Mouse (Mus musculus) gastrocnemius, adult 2 months (tissue): ENCODE data around the gene Vtcn1. TPM values are rescaled to one million over a fixed set of nuclear protein-coding genes. Genes with fewer than 3 reads are reported as not detected.
A peak's percentile ranks its signal among the peaks of the same experiment; 100 is the strongest.

Experiments used
- DNase-seq: peaks from one replicate; pipeline ENCODE4 v3.0.0; 2022
- H3K27ac ChIP-seq: fragments of 200-600 bp; 2 replicates; pipeline ENCODE4 v1.8.1; 2022; ENCODE audit warnings: mild to moderate bottlenecking
- H3K4me3 ChIP-seq: fragments of 200-600 bp; 2 replicates; pipeline ENCODE4 v1.8.1; 2022; ENCODE audit warnings: mild to moderate bottlenecking, moderate library complexity
- CTCF ChIP-seq: fragments of 200-600 bp; IDR thresholded peaks from 2 replicates; pipeline ENCODE4 v1.8.1; 2022; ENCODE audit warnings: antibody characterized with exemption, mild to moderate bottlenecking, moderate library complexity
- intact Hi-C: fragments of 180-260 bp; cut with DNase I; formaldehyde crosslinking; loops from one replicate; pipeline ENCODE4 v1.15.1; 2025
- total RNA-seq, 2 experiments: library from RNA; stranded (reverse); gene quantifications; 2 replicates each; pipeline ENCODE4 v1.2.3; 2021

Vtcn1 gene
- total RNA-seq, 2 experiments from 2014 or later: 0.28 TPM; not detected in 1

DNA sequence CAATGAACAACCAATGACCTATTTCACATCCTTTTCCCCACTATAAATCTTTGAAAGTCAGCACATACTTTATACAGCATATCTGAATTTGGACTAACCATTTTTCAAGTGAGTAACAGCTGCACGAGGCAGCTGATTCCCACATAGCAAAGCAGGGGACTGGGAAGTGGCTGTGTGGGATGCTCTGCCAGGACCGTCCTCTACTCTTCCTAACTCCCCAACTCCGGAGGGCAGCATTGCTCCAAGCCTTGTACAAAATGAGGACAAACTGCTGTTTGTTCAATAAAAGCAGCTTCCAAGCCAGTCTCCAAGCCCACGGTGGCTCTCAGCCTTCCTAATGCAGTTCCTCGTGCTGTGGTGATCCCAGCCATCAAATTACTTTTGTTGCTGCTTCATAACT lies 85.4 kb downstream of the Vtcn1 start:
- TF ChIP-seq CTCF: no peak
- intact Hi-C loops: no loop called here
- H3K27ac ChIP-seq: no peak overlapping the region

DNA sequence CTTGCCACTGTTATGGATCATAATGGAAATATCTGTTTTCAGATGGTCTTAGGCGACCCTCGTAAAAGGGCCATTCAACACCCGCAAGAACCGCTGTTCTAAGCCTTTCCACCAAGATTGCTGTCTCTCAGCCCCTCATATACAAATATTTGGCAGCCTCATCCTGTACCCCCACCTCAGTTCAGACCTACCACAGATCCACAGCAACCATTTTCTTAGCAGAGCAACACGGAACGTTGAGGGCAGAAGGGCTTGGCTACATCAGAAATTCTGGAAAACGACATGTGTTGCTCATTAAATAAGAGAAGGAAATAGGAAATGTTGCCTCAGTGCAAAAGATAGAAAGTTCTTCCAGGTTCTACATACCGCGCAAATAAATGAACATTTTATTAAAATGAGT lies 85.8 kb downstream of the Vtcn1 start:
- H3K4me3 ChIP-seq: no peak overlapping the region
- intact Hi-C loops: no loop called here
- no peak overlapping the region for H3K27ac ChIP-seq
- TF ChIP-seq CTCF: no peak
- DNase-seq: no peak

More for the DNA sequence above, 85.4 kb downstream of the Vtcn1 start:
- DNase-seq: no peak
- no peak overlapping the region for H3K4me3 ChIP-seq

DNA sequence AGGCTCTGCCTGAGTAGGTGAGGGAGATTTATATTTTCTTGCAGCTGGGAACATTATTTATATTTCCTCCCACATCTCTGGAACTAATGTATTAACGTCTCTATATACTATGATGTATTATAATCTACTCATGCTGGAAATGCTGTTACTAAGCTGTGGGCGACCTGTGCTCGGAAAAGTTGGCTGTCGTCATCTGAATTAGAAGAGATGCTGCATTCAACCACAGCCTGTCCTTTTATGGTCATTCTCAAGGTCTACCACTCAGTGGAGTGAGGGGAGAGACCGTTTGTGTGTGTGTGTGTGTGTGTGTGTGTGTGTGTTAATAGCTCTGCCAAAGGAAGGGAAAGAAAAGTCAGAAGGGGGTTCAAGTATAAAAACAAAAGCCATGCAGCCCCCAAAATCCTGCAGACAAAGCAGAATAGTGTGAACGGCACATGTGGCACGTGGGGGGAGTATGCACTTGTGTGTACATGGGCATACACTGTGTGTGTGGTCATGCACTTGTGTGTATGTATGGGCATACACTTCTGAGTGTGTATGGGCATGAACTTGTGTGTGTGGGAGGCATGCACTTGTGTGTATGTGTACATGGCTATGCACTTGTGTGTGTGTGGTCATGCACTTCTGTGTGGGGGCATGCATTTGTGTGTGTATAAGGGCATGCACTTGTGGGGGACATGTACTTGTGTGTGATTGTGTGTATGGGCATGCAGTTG lies 86.4 kb downstream of the Vtcn1 start:
- no peak for DNase-seq
- intact Hi-C loops: no loop called here
- TF ChIP-seq CTCF: no peak
- Histone ChIP-seq H3K4me3 (no peak overlapping the region), H3K27ac (no peak overlapping the region)

DNA sequence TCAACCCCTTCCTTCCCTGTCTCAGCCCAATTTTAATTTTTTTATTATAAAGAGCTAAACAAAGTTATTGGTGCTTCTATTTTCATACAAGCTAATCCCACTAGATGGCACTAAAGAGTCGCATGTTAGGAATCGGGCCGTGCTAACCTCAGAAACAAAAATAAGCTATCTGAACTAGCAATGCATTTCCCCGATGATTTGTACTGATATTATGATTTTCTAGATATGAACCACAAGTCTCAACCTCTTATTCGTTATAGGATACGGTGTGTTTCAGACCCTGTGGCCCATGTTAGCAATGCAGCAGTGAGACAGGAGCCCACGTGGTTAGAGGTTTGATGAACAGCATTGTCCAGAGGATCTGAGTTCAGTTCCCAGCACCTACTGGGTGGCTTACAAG lies 91.6 kb downstream of the Vtcn1 start:
- intact Hi-C loops: no loop called here
- peak; percentile 76 for TF ChIP-seq CTCF
- no peak overlapping the region for H3K27ac ChIP-seq
- no peak for DNase-seq
- 0 out of 2 replicates have a peak overlapping the region, but pooled peaks have one; percentile 25 for H3K4me3 ChIP-seq

DNA sequence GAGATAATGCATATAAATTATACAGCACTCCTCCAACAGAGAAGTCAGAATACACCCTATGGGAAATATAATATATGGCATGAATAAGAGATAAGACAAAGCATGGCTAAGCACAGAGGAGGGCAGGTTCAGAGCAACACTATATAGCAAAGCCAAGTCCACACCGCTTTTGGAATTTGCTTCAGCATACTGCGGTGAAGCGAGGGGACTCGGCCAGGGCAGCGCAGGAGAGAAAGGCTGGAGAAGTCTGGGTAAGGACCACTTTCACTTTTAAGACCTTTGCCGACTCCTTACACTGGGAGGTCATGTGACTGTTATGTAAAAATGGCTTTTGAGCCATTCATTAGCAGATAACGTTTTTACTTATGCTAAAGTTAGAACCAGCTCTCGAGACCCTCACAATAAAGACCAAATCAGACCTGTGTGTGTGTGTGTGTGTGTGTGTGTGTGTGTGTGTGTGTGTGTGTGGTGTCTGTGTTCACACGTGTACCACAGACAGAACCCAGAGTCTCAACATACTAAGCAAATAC lies 95.4 kb downstream of the Vtcn1 start:
- intact Hi-C loops: loop anchor here (5.0 to 10.0 kb wide), 3 partner anchors 47 to 684 kb away; partner anchors contain the start of genes Atp1a1 and Ttf2
- TF ChIP-seq CTCF: no peak
- Histone ChIP-seq H3K27ac (no peak overlapping the region), H3K4me3 (no peak overlapping the region)
- DNase-seq: no peak

DNA sequence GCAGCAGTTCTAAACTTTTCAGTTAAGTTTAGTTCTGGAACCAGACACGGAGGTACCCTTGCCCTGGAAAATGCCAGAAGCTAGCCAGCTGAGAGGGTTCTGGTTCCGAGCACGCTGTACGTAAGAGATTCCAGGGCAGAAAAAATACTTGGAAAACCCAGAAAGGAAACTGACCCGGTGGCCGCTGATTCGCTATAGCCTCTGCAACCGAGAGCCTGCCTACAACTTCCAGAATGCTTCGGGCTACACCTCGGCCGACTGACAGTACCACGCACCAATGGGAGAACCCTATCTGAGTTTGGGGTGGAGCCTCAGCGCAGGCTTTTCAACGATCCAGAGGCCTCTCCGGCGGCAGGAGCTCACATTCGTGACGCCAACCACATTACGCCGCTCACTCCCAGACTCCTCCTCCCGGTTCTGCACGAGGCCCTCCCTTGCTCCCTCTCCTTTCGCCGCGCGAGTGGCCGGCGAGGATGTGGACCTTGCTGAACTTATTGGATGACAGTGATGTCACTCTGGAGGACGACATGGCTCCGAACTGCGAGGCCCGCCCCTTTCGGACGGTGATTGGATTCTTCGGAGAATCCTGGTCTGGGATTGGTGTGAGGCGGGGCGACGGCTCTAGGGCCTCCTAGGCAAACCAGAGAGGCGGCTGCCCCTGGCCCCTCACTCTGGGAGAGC lies 96.7 kb downstream of the Vtcn1 start, which contains the start of gene Trim45:
Trim45 (plus strand) TSS at position 378 of the 681 bp plus-strand sequence.
- Histone ChIP-seq H3K4me3 (peak within 1 kb of the TSS; percentile 81), H3K27ac (peak within 1 kb of the TSS; percentile 92)
- intact Hi-C loops: loop anchor here (5.0 to 10.0 kb wide), 3 partner anchors 45 to 683 kb away; partner anchors contain the start of genes Atp1a1 and Ttf2
- DNase-seq: peak; percentile 98
- no peak for TF ChIP-seq CTCF

DNA sequence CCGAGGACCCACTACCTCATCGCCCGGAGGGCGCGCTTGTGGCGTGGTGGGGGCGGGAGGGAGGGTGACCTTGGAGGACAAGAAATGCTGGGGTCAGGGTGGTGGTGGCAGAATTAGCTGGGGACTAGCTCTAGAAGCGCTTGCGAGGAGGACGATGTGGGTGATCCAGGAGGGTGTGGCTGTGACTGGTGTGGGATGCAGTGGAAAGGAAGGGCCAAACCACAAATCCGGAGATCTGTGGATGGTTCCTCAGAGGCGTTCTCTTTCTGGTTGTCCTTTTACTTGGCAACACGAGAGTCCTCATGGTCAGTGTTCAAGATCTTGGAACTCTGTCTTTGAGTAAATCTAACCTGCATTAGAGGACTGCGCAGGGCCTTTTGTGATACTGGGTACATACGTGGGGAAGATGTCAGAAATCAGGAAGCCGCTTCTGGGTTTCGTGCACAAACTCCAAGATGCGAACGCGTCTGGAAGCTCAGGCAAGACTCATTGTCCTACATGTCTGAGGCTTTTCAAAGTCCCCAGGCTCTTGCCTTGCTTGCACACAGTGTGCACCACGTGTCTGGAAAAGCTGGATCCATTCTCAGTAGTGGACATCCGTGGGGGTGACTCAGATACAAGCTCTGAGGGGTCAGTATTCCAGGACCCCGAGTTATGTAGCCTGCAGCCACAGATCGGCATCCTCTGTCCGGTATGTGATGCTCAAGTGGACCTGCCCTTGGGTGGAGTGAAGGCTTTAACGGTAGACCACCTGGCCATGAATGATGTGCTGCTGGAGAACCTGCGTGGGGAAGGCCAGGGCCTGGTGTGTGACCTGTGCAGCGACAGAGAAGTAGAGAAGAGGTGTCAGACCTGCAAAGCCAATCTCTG lies 97.5 kb downstream of the Vtcn1 start:
- intact Hi-C loops: loop anchor here (5.0 to 10.0 kb wide), 3 partner anchors 45 to 682 kb away; partner anchors contain the start of genes Atp1a1 and Ttf2
- Histone ChIP-seq H3K4me3 (peak overlapping the region; percentile 81), H3K27ac (peak overlapping the region; percentile 92)
- TF ChIP-seq CTCF: no peak
- DNase-seq: no peak

DNA sequence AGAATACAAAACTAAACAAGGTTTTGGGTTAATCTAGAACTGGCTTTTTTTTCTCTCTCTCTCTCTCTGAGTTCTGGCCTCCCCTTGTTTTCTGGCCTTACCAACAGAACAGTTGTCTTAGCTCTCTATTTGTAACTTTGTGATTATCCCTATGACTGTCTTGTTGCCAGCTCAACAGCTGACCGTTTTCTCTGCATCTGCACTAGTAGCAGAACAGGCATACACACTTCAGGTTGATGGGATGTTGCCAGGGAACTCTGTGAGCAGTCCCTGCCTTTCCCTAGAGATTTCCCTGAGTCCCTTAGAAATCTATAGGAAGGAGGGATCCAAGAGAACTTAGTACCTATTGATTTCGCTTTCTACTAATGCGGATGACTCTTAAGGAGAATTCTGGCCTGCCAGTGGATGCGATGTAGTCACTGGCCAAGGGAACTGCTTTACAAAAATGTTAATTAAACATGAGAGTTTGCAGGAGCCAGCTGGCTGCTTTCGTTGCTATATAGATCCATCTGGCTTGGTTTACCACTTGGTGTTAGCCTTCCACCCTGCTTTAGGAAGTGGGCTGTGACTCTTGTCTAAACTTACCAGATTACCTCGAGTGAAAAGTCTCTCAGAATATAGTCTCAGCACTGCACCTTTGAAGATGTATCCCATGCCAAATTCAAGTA lies 98.9 kb downstream of the Vtcn1 start:
- intact Hi-C loops: loop anchor here (5.0 to 10.0 kb wide), 3 partner anchors 43 to 681 kb away; partner anchors contain the start of genes Atp1a1 and Ttf2
- no peak for TF ChIP-seq CTCF
- H3K4me3 ChIP-seq: 0 out of 2 replicates have a peak overlapping the region, but pooled peaks have one; percentile 15
- DNase-seq: no peak
- H3K27ac ChIP-seq: peak overlapping the region; percentile 59; the same call in 1 of the 2 replicates

DNA sequence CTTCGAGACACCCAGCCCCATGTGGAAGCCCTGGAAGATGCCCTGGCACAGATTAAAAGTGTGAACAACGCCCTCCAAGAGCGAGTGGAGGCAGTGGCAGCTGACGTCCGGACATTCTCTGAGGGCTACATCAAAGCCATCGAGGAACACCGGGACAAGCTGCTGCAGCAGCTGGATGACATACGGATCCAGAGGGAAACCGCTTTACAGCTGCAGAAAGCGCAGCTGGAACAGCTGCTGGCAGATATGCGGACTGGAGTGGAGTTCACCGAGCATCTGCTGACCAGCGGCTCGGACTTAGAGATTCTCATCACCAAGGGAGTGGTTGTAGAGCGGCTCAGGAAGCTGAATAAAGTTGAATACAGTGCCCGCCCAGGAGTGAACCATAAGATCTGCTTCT lies 99.9 kb downstream of the Vtcn1 start:
- no peak for DNase-seq
- peak overlapping the region; percentile 23 for H3K4me3 ChIP-seq
- intact Hi-C loops: loop anchor here (10.0 kb wide), 2 partner anchors 230 to 680 kb away; partner anchors contain the start of gene Atp1a1
- peak overlapping the region; percentile 24; the same call in 1 of the 2 replicates for H3K27ac ChIP-seq
- TF ChIP-seq CTCF: no peak

DNA sequence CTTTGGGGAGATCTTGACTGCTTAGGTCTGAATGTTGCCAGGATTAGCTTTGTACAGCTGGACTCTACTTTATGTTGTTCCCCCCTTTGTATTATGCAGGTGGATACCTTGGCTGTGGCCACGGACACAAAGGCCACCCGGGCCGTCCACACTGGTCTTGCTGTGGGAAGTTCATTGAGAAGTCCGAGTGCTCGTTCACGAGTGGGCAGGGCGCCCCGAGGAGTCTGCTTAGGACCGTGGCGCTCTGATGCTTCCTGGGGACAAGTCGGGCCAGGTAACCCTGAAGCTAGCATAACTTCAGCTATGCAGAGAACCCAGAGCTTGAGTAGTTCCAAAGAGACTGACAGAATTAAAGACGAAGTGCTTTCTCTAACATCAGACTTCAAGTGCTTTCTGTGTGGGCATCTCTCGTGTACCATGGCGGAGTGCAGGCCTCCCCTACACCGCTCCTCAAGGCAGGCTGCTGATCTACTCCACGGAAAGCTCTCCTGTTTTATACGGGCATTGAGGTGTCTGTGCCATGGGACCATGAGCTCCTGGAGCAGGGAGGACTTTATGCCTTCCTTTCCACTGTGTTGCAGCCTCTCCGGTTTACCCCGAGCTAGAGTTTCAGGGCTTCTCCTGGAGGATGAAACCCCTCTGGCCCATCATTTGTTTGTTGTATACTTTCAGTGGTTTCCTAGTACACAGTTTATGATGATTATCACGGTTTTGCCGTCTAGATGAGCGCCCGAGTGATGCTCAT lies 106.2 kb downstream of the Vtcn1 start:
- no peak for DNase-seq
- H3K27ac ChIP-seq: no peak overlapping the region
- intact Hi-C loops: no loop called here
- H3K4me3 ChIP-seq: no peak overlapping the region
- TF ChIP-seq CTCF: no peak
